Mouse (Mus musculus) ovary, postnatal 14 days (tissue): ENCODE data around the gene Csrp2.

Source experiments
- DNase-seq: peaks from one replicate; pipeline ENCODE4 v3.0.0; 2022; ENCODE audit warnings: low spot score

The Csrp2 gene

GRCm38 (mm10) chr10:110919531-110920343 is at the start of gene Csrp2:
Gene Csrp2, plus strand, starts transcription at chr10:110919789.
- peak; percentile 81 for DNase-seq

GRCm38 (mm10) chr10:110874853-110875252 is 44.7 kb upstream of the Csrp2 start:
- DNase-seq = no peak

GRCm38 (mm10) chr10:110876956-110877355 is 42.6 kb upstream of the Csrp2 start:
- no peak for DNase-seq

- DNase-seq = no peak
Observed at GRCm38 (mm10) chr10:110877851-110878250, 41.7 kb upstream of the Csrp2 start.

- DNase-seq = no peak
Observed at GRCm38 (mm10) chr10:110878641-110879040, 40.9 kb upstream of the Csrp2 start.

- no peak for DNase-seq
Observed at GRCm38 (mm10) chr10:110879426-110880066, 40.0 kb upstream of the Csrp2 start.

- DNase-seq = no peak
Observed at GRCm38 (mm10) chr10:110881346-110881745, 38.2 kb upstream of the Csrp2 start.

GRCm38 (mm10) chr10:110882701-110883100 is 36.9 kb upstream of the Csrp2 start:
- no peak for DNase-seq

GRCm38 (mm10) chr10:110890656-110891272 is 28.8 kb upstream of the Csrp2 start:
- DNase-seq = no peak

- no peak for DNase-seq
Observed at GRCm38 (mm10) chr10:110899744-110900501, 19.7 kb upstream of the Csrp2 start.

- no peak for DNase-seq
Observed at GRCm38 (mm10) chr10:110903862-110904261, 15.7 kb upstream of the Csrp2 start.

GRCm38 (mm10) chr10:110916666-110917344 is 2.8 kb upstream of the Csrp2 start:
- DNase-seq = no peak

- DNase-seq = no peak
Observed at GRCm38 (mm10) chr10:110917521-110917920, 2.1 kb upstream of the Csrp2 start.

- DNase-seq = no peak
Observed at GRCm38 (mm10) chr10:110918414-110919391, 886 bp upstream of the Csrp2 start.

- no peak for DNase-seq
Observed at GRCm38 (mm10) chr10:110920368-110920950, 870 bp downstream of the Csrp2 start.

- no peak for DNase-seq
Observed at GRCm38 (mm10) chr10:110921890-110922289, 2.3 kb downstream of the Csrp2 start.

GRCm38 (mm10) chr10:110922612-110923011 is 3.0 kb downstream of the Csrp2 start:
- DNase-seq = no peak

- no peak for DNase-seq
Observed at GRCm38 (mm10) chr10:110927491-110927890, 7.9 kb downstream of the Csrp2 start.

GRCm38 (mm10) chr10:110929756-110930155 is 10.2 kb downstream of the Csrp2 start:
- DNase-seq = no peak
